Mouse (Mus musculus) gonadal fat pad, adult 2 months (tissue): Measurements from ENCODE around the gene Prkce. TPM values are rescaled to one million over a fixed set of nuclear protein-coding genes. Genes with fewer than 3 reads are reported as not detected.

ENCODE experiments used
- DNase-seq: peaks from one replicate; pipeline ENCODE4 v3.0.0-alpha.2; 2012; ENCODE audit warnings: low read depth
- polyA plus RNA-seq: library from polyadenylated mRNA; depleted of rRNA; stranded (reverse); fragments of >200 nt; gene quantifications from 2 replicates; pipeline ENCODE4 v1.2.3, GENCODE M21; 2012; rRNA removed

Prkce gene
- polyA plus RNA-seq, 1 experiment: 3.6 TPM

GRCm38 (mm10) chr17:86703336-86703735 is 535.8 kb downstream of the Prkce start:
- DNase-seq: no peak

GRCm38 (mm10) chr17:86705236-86705635 is 537.7 kb downstream of the Prkce start:
- no peak for DNase-seq

GRCm38 (mm10) chr17:86706467-86706866 is 538.9 kb downstream of the Prkce start:
- no peak for DNase-seq

Other genes with a start within 250 kb of the Prkce start
- 3.0 and 3.2 TPM in 2 replicates for gene Srbd1, start 22.6 kb upstream of the Prkce start, polyA plus RNA-seq